In the genomic region with DNA sequence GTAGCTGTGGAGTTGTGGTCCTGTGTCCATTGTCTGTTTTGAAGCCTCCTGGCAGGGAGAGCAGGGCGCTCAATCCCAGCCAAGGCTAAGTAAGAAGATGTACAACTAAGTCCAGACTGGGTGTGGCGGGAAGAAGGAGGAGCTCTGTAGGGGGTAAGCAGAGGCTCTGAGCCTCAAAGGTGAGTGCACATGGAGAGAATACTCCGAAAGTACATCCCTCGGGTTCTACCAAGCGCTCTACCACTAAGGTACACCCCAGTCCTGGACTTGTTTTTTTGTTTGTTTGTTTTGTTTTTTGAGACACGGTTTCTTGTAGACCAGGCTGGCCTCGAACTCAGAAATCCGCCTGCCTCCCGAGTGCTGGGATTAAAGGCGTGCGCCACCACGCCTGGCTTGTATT, we compare ENCODE assay signal across 8 mouse cellular contexts. TPM values are rescaled to one million over a fixed set of nuclear protein-coding genes. Genes with fewer than 3 reads are reported as not detected.
DNase-seq lines count a peak whose midpoint lies in the region; ATAC-seq and TF ChIP-seq lines count a peak whose summit lies in the region.

No protein-coding gene starts in this region.

- TF ChIP-seq CTCF in heart, postnatal 0 days (IDR thresholded peaks at IDR 0.05; ENCODE audit: low read depth), result no peak
- no peak for TF ChIP-seq CTCF in cortical plate, adult 2 months (IDR thresholded peaks at IDR 0.05; ENCODE audit: extremely low read depth, insufficient read depth, low read length)

- no peaks in the 10 kb centered on the region for H3K4me1 ChIP-seq in heart, postnatal 0 days (ENCODE audit: control insufficient read depth, insufficient read depth)
- H3K4me1 ChIP-seq in cortical plate, adult 2 months (ENCODE audit: control insufficient read depth, insufficient read depth, low read length), result no peaks in the 10 kb centered on the region
- 0 out of 2 replicates have a peak, but pooled peaks cover 3% of the 10 kb centered on the region for H3K4me1 ChIP-seq in intestine, embryonic 14.5 days (replicated peaks; ENCODE audit: control insufficient read depth, insufficient read depth, low read length)
- peaks cover 10% of the 10 kb centered on the region; the same call in 1 of the 2 replicates for H3K4me1 ChIP-seq in midbrain, embryonic 15.5 days

- ATAC-seq in heart, postnatal 0 days (ENCODE audit: insufficient read depth, low read depth), result no peak
- ATAC-seq in intestine, embryonic 14.5 days (replicated peaks; ENCODE audit: low FRiP score, low TSS enrichment, low read depth), result no peak
- ATAC-seq in midbrain, embryonic 15.5 days (replicated peaks), result peak; percentile 13; the same call in 1 of the 2 replicates

- peaks cover 7% of the 10 kb centered on the region for H3K27me3 ChIP-seq in heart, postnatal 0 days (ENCODE audit: control insufficient read depth, insufficient read depth, low read length)
- no peaks in the 10 kb centered on the region for H3K27me3 ChIP-seq in intestine, embryonic 14.5 days (replicated peaks; ENCODE audit: control insufficient read depth, insufficient read depth, low read length)
- H3K27me3 ChIP-seq in midbrain, embryonic 15.5 days (replicated peaks), result no peaks in the 10 kb centered on the region; the same call in 1 of the 2 replicates

- TF ChIP-seq EP300 in heart, postnatal 0 days (IDR thresholded peaks at IDR 0.05; ENCODE audit: low read depth), result no peak

- TF ChIP-seq POLR2A in cortical plate, adult 2 months (IDR thresholded peaks at IDR 0.05; ENCODE audit: extremely low read depth, insufficient read depth, low read length), result no peak

- no peak overlapping the region for H3K27ac ChIP-seq in heart, postnatal 0 days (ENCODE audit: low read depth)
- no peak overlapping the region for H3K27ac ChIP-seq in cortical plate, adult 2 months (ENCODE audit: insufficient read depth, low read length)
- H3K27ac ChIP-seq in intestine, embryonic 14.5 days (ENCODE audit: low read depth), result no peak overlapping the region
- H3K27ac ChIP-seq in midbrain, embryonic 15.5 days, result no peak overlapping the region

- H3K9me3 ChIP-seq in heart, postnatal 0 days (replicated peaks; ENCODE audit: control insufficient read depth, low read length), result no peaks in the 10 kb centered on the region
- H3K9me3 ChIP-seq in intestine, embryonic 14.5 days (ENCODE audit: control insufficient read depth, low read length), result no peaks in the 10 kb centered on the region
- no peaks in the 10 kb centered on the region for H3K9me3 ChIP-seq in midbrain, embryonic 15.5 days

- H3K4me2 ChIP-seq in heart, postnatal 0 days (ENCODE audit: low read depth, low read length), result peak overlapping the region; percentile 67
- H3K4me2 ChIP-seq in intestine, embryonic 14.5 days (ENCODE audit: low read length), result peak overlapping the region; percentile 71
- H3K4me2 ChIP-seq in midbrain, embryonic 15.5 days, result peak overlapping the region; percentile 85

- peak overlapping the region; percentile 44 for H3K4me3 ChIP-seq in heart, postnatal 0 days (ENCODE audit: low read depth, low read length)
- peak overlapping the region; percentile 17 for H3K4me3 ChIP-seq in cortical plate, adult 2 months (ENCODE audit: insufficient read depth, low read length)
- H3K4me3 ChIP-seq in intestine, embryonic 14.5 days (ENCODE audit: low read depth, low read length), result peak overlapping the region; percentile 36
- peak overlapping the region; percentile 43 for H3K4me3 ChIP-seq in midbrain, embryonic 15.5 days

- WGBS in heart, postnatal 0 days, result 46% methylated on average over 12 of the region's 12 CpGs
- 50% methylated on average over 12 of the region's 12 CpGs for WGBS in intestine, embryonic 14.5 days
- 52% methylated on average over 12 of the region's 12 CpGs for WGBS in midbrain, embryonic 15.5 days

- DNase-seq in heart, postnatal 0 days (ENCODE audit: low spot score), result no peak
- DNase-seq in heart, adult 11 months, result no peak
- DNase-seq in intestine, embryonic 14.5 days (ENCODE audit: low spot score), result peak; percentile 58
- DNase-seq in Muller cell, postnatal 12 days (ENCODE audit: inconsistent ontology term), result no peak
- DNase-seq in lung, postnatal 25 days (ENCODE audit: low spot score), result no peak
- no peak for DNase-seq in layer of hippocampus, postnatal 25 days (ENCODE audit: extremely low spot score in 1 of 2, low spot score in 1 of 2)

- no peaks in the 10 kb centered on the region for H3K36me3 ChIP-seq in heart, postnatal 0 days (replicated peaks; ENCODE audit: control insufficient read depth, insufficient read depth, low read length)
- H3K36me3 ChIP-seq in intestine, embryonic 14.5 days (ENCODE audit: control insufficient read depth, insufficient read depth, low read length), result 0 out of 2 replicates have a peak, but pooled peaks cover 10% of the 10 kb centered on the region
- H3K36me3 ChIP-seq in midbrain, embryonic 15.5 days (replicated peaks), result no peaks in the 10 kb centered on the region

- no peak overlapping the region for H3K9ac ChIP-seq in heart, postnatal 0 days (replicated peaks; ENCODE audit: low read depth, low read length)
- H3K9ac ChIP-seq in intestine, embryonic 14.5 days (ENCODE audit: low read length), result peak overlapping the region; percentile 67
- peak overlapping the region; percentile 51; the same call in 1 of the 2 replicates for H3K9ac ChIP-seq in midbrain, embryonic 15.5 days

RNA-seq across cellular contexts. Expression of a gene that starts 10.7 kb away (rescaled TPM):
- 2.2 and 2.4 TPM in 2 replicates for total RNA-seq in heart, postnatal 0 days (2014; rRNA removed; ENCODE audit: low replicate concordance)
- polyA plus RNA-seq in heart, postnatal 0 days (2015; fragmentation: Nextera tagmentation; extraction: Ambion mirVana), result 1.2 and 2.0 TPM in 2 replicates
- 27.1 and 30.9 TPM in 2 replicates for polyA plus RNA-seq in cortical plate, adult 2 months (2012; rRNA removed)
- polyA plus RNA-seq in intestine, embryonic 14.5 days (2014; fragmentation: Nextera tagmentation; extraction: Ambion mirVana), result 9.7 and 11.1 TPM in 2 replicates
- 21.4 and 24.7 TPM in 2 replicates for polyA plus RNA-seq in midbrain, embryonic 15.5 days (2015; fragmentation: Nextera tagmentation; extraction: Ambion mirVana)
- 10 to 100 TPM; 19.3 to 22.6 TPM for total RNA-seq in layer of hippocampus, postnatal 25 days (2021)

RNA-seq across cellular contexts. Expression of a gene that starts 22.2 kb away (rescaled TPM):
- total RNA-seq in heart, postnatal 0 days (2014; rRNA removed; ENCODE audit: low replicate concordance), result 5.8 and 7.8 TPM in 2 replicates
- 5.9 and 7.5 TPM in 2 replicates for polyA plus RNA-seq in heart, postnatal 0 days (2015; fragmentation: Nextera tagmentation; extraction: Ambion mirVana)
- 11.1 and 11.2 TPM in 2 replicates for polyA plus RNA-seq in cortical plate, adult 2 months (2012; rRNA removed)
- 13.4 and 15.9 TPM in 2 replicates for polyA plus RNA-seq in intestine, embryonic 14.5 days (2014; fragmentation: Nextera tagmentation; extraction: Ambion mirVana)
- polyA plus RNA-seq in midbrain, embryonic 15.5 days (2015; fragmentation: Nextera tagmentation; extraction: Ambion mirVana), result 19.7 and 20.0 TPM in 2 replicates
- 10 to 100 TPM; 17.0 to 17.3 TPM for total RNA-seq in layer of hippocampus, postnatal 25 days (2021)
